Mouse (Mus musculus) embryonic fibroblast, embryonic 13.5 days (primary cell): ENCODE measurements around the gene Olfr794. TPM values are rescaled to one million over a fixed set of nuclear protein-coding genes. Genes with fewer than 3 reads are reported as not detected.

Source experiments
- H3K27ac ChIP-seq: 2 replicates; pipeline ENCODE4 v1.5.1; 2012; ENCODE audit warnings: low read length, control low read depth, inconsistent platforms; ENCODE audit not compliant: insufficient read depth
- H3K4me1 ChIP-seq: 2 replicates; pipeline ENCODE4 v1.6.1; 2011; ENCODE audit warnings: low read length; ENCODE audit not compliant: control insufficient read depth, insufficient read depth
- H3K4me3 ChIP-seq: 2 replicates; pipeline ENCODE4 v1.5.1; 2011; ENCODE audit warnings: mild to moderate bottlenecking, control low read depth, low read length; ENCODE audit not compliant: insufficient read depth
- CTCF ChIP-seq: IDR thresholded peaks from 2 replicates; pipeline ENCODE4 v1.5.1; 2011; ENCODE audit warnings: mild to moderate bottlenecking, control low read depth, low read length, moderate library complexity, borderline replicate concordance; ENCODE audit not compliant: insufficient read depth
- POLR2A ChIP-seq: IDR thresholded peaks from 2 replicates; pipeline ENCODE4 v1.6.1; 2011; ENCODE audit warnings: low read depth, mild to moderate bottlenecking, control low read depth, low read length, moderate library complexity
- polyA plus RNA-seq: library from polyadenylated mRNA; stranded (reverse); fragments of >200 nt; gene quantifications from 2 replicates; pipeline ENCODE4 v1.2.4, GENCODE M21; 2011; ENCODE audit warnings: low read depth; ENCODE audit not compliant: missing spikeins, insufficient read length

Olfr794 gene
- not detected in 2 replicates for polyA plus RNA-seq

DNA sequence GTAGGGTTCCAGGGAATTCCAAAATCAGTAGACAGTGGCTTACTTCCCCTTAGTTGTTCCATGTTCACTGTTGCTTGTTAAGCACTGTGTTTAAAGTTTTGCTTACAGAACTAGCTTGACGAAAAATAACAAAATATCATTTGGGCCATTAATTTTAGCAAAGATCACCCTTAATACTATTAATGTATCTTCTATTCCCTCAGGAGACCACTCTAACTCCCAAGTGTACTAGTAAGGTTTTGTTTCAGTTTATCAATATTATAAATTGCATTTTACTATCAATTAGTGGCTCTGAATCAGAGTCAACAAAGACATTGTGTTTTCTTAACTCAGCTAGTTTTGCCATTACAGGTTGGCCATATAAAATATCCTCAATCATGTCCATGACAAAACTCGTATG is at the start of gene Olfr794:
Gene Olfr794, plus strand, starts transcription at position 301 of the 400 bp plus-strand sequence.
- no peak within 1 kb of the TSS for H3K27ac ChIP-seq
- no peak within 1 kb of the TSS for H3K4me3 ChIP-seq
- no peak for TF ChIP-seq POLR2A
- TF ChIP-seq CTCF = no peak
- H3K4me1 ChIP-seq = no peaks in the 10 kb centered on the region

DNA sequence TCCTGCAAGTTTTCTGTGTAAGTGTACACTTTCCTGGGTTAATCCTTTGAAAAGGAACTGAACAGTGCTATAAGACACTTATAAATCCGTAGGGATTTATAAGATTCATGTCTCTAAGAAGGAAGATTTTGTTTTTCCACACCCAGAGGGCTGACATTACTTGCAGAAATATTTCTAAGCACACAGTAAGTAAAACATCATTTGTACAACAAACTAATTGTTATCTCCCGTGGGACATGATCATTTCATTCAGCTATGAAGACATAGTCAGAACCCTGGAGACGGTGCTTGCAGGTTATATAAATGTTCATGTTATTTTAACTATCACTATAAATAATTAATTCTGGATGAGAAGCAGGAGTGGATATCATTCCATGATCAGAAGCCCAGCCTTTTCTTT is 46.0 kb upstream of the Olfr794 start, which contains the start of gene Olfr791:
Gene Olfr791, plus strand, starts transcription at position 301 of the 400 bp plus-strand sequence.
- H3K27ac ChIP-seq = no peak within 1 kb of the TSS
- H3K4me3 ChIP-seq = no peak within 1 kb of the TSS
- TF ChIP-seq CTCF = no peak
- no peak for TF ChIP-seq POLR2A
- H3K4me1 ChIP-seq = no peaks in the 10 kb centered on the region

DNA sequence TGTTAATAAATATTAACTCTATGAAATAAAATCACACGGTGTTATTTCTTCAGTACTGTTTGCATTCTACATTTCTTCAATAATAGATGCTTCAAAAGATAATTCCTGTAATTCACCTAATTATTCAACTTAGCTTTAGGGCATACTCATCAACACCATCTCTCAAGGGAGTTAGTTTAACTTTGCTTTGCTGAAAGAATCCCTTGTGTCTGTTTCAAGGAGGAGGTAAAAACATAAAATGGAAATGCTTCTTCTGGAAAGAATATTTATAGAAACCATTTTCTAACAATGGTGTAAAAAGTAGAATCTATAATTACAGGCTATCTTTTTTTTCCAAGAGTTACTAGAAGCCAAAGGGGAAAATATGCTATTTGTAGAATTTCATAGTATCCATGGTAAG is 28.6 kb upstream of the Olfr794 start, which contains the start of gene Olfr792:
Gene Olfr792, plus strand, starts transcription at position 301 of the 400 bp plus-strand sequence.
- H3K27ac ChIP-seq = no peak within 1 kb of the TSS
- H3K4me1 ChIP-seq = no peaks in the 10 kb centered on the region
- no peak for TF ChIP-seq CTCF
- TF ChIP-seq POLR2A = no peak
- no peak within 1 kb of the TSS for H3K4me3 ChIP-seq

DNA sequence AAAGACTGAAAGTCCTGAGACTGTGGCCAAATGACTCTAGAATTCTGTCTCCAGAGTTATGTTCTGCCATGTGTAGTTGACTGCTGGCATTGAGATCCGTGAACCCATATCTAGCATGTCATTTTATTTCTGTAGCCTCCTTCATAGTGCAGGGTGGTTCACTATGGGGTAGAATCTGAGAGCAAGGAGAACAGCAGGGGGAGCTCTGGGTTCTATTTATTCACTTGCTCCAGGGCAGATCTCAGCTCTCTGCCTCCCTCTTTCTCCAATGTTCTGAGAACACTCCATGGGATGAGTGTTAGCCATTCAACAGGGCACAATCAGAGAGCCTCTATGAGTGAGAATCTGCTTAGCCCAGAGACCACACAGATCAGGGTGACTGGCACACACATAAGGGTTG is 18.1 kb upstream of the Olfr794 start:
- Histone ChIP-seq H3K4me3 (no peak overlapping the region), H3K27ac (no peak overlapping the region), H3K4me1 (no peaks in the 10 kb centered on the region)
- TF ChIP-seq POLR2A (no peak), CTCF (no peak)

DNA sequence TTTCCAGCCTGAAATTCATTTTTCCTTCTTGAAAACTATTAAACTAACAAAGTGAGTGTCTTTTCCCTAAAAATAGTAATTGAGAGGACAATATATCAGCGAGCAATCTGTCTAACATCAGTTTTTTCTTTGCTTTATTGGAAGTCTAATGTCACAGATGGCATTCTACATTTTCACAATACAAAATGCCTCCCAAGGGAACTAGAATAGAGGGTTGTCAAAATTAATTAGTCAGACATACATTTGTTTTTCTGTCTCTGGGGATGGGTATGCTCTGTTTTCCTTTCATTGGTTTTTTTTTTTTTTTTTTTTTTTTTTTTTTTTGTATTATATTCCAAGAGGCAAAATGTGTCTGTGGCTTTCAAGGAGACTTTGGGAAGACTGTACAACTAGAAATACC is 9.6 kb downstream of the Olfr794 start:
- TF ChIP-seq CTCF = no peak
- TF ChIP-seq POLR2A = no peak
- no peak overlapping the region for H3K4me3 ChIP-seq
- no peak overlapping the region for H3K27ac ChIP-seq
- no peaks in the 10 kb centered on the region for H3K4me1 ChIP-seq

DNA sequence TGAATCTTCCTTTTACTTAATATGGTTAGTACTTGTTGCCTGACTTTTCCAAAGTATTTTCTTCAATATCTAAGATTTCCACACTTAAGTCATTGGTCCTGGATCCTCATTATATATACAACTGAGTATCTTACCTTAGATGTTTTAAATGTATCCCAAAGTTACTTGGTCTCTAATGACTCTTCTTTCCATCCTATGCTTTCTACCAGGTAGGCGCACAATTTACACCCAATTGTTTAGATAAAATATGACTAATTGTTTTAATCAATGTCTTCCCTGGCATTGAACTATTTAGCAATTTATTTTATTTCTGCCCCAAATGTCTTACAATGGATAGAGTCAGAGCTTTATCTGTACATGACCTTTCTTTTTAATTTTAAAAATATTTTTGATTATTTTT is 45.0 kb downstream of the Olfr794 start, which contains the start of gene Olfr796:
Gene Olfr796, minus strand, starts transcription at position 101 of the 400 bp plus-strand sequence.
- H3K27ac ChIP-seq = no peak within 1 kb of the TSS
- H3K4me1 ChIP-seq = no peaks in the 10 kb centered on the region
- TF ChIP-seq POLR2A (no peak), CTCF (no peak)
- no peak within 1 kb of the TSS for H3K4me3 ChIP-seq

DNA sequence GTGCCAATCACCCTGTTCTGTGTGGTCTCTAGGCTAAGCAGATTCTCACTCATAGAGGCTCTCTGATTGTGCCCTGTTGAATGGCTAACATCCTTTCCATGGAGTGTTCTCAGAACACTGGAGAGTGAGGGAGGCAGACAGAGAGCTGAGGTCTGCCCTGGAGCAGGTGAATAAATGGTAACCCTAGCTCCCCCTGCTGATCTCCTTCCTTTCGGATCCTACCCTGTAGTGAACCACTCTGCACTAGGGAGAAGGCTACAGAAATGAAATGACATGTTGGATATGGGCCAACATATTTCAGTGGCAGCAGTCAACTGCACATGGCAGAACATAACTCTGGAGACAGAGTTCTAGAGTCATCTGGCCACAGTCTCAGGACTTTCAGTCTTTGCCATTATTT is 54.3 kb downstream of the Olfr794 start:
- no peak overlapping the region for H3K27ac ChIP-seq
- TF ChIP-seq CTCF = no peak
- TF ChIP-seq POLR2A = no peak
- H3K4me3 ChIP-seq = no peak overlapping the region
- no peaks in the 10 kb centered on the region for H3K4me1 ChIP-seq

Other genes with a start within 250 kb of the Olfr794 start
- gene Olfr780, start 249.5 kb upstream of the Olfr794 start, polyA plus RNA-seq = not detected in 2 replicates
- gene Olfr781, start 238.8 kb upstream of the Olfr794 start, polyA plus RNA-seq = not detected in 2 replicates
- gene Olfr782, start 218.8 kb upstream of the Olfr794 start, polyA plus RNA-seq = not detected in 2 replicates
- gene Olfr784, start 183.6 kb upstream of the Olfr794 start, polyA plus RNA-seq = not detected in 2 replicates
- not detected in 2 replicates for gene Olfr785, start 162.2 kb upstream of the Olfr794 start, polyA plus RNA-seq
- not detected in 2 replicates for gene Olfr786, start 140.3 kb upstream of the Olfr794 start, polyA plus RNA-seq
- gene Olfr787, start 105.8 kb upstream of the Olfr794 start, polyA plus RNA-seq = not detected in 2 replicates
- not detected in 2 replicates for gene Olfr788, start 96.7 kb upstream of the Olfr794 start, polyA plus RNA-seq
- not detected in 2 replicates for gene Olfr789, start 82.9 kb upstream of the Olfr794 start, polyA plus RNA-seq
- gene Olfr790, start 69.2 kb upstream of the Olfr794 start, polyA plus RNA-seq = not detected in 2 replicates
- gene Olfr791, start 45.9 kb upstream of the Olfr794 start, polyA plus RNA-seq = not detected in 2 replicates
- gene Olfr792, start 28.5 kb upstream of the Olfr794 start, polyA plus RNA-seq = not detected in 2 replicates
- not detected in 2 replicates for gene Olfr796, start 44.9 kb downstream of the Olfr794 start, polyA plus RNA-seq
- not detected in 2 replicates for gene Olfr798, start 60.3 kb downstream of the Olfr794 start, polyA plus RNA-seq
- gene Olfr799, start 69.8 kb downstream of the Olfr794 start, polyA plus RNA-seq = not detected in 2 replicates
- not detected in 2 replicates for gene Olfr800, start 90.0 kb downstream of the Olfr794 start, polyA plus RNA-seq
- gene Olfr801, start 106.2 kb downstream of the Olfr794 start, polyA plus RNA-seq = not detected in 2 replicates
- not detected in 2 replicates for gene Olfr802, start 120.5 kb downstream of the Olfr794 start, polyA plus RNA-seq
- gene Olfr803, start 126.6 kb downstream of the Olfr794 start, polyA plus RNA-seq = not detected in 2 replicates
- not detected in 2 replicates for gene Olfr804, start 135.6 kb downstream of the Olfr794 start, polyA plus RNA-seq
- not detected in 2 replicates for gene Olfr805, start 161.7 kb downstream of the Olfr794 start, polyA plus RNA-seq
- not detected in 2 replicates for gene Olfr806, start 174.3 kb downstream of the Olfr794 start, polyA plus RNA-seq
- gene Olfr807, start 190.1 kb downstream of the Olfr794 start, polyA plus RNA-seq = not detected in 2 replicates
- not detected in 2 replicates for gene Olfr808, start 197.8 kb downstream of the Olfr794 start, polyA plus RNA-seq
- gene Olfr809, start 207.0 kb downstream of the Olfr794 start, polyA plus RNA-seq = not detected in 2 replicates
- gene Olfr810, start 227.3 kb downstream of the Olfr794 start, polyA plus RNA-seq = not detected in 2 replicates
- gene Olfr811, start 236.7 kb downstream of the Olfr794 start, polyA plus RNA-seq = not detected in 2 replicates